Mouse (Mus musculus) midbrain, embryonic 13.5 days (tissue): ENCODE measurements around the gene Zmynd19. TPM values are rescaled to one million over a fixed set of nuclear protein-coding genes. Genes with fewer than 3 reads are reported as not detected.
A peak's percentile ranks its signal among the peaks of the same experiment; 100 is the strongest.

ENCODE experiments used
- ATAC-seq: fragments of 200-750 bp; cut with Nextera tagmentation; 2 replicates; pipeline ENCODE4 v1.8.0; 2017; ENCODE audit warnings: mild to moderate bottlenecking, moderate TSS enrichment, moderate library complexity
- H3K27ac ChIP-seq: fragments of 300-500 bp; sonication (generic); 2 replicates; pipeline ENCODE4 v1.5.1; 2015; ENCODE audit warnings: inconsistent platforms, mild to moderate bottlenecking, moderate library complexity
- H3K27me3 ChIP-seq: fragments of 300-500 bp; sonication (generic); 2 replicates; pipeline ENCODE4 v1.6.1; 2015; ENCODE audit warnings: mild to moderate bottlenecking, inconsistent platforms
- H3K36me3 ChIP-seq: fragments of 300-500 bp; sonication (generic); 2 replicates; pipeline ENCODE4 v1.6.1; 2015; ENCODE audit warnings: mild to moderate bottlenecking, inconsistent platforms
- H3K4me1 ChIP-seq: fragments of 300-500 bp; sonication (generic); replicated peaks from 2 replicates; pipeline ENCODE4 v1.6.1; 2015; ENCODE audit warnings: inconsistent platforms
- H3K4me2 ChIP-seq: fragments of 300-500 bp; sonication (generic); replicated peaks from 2 replicates; pipeline ENCODE4 v1.6.1; 2015; ENCODE audit warnings: moderate library complexity, mild to moderate bottlenecking, inconsistent platforms
- H3K4me3 ChIP-seq: fragments of 300-500 bp; sonication (generic); replicated peaks from 2 replicates; pipeline ENCODE4 v1.5.1; 2015; ENCODE audit warnings: mild to moderate bottlenecking, inconsistent platforms
- H3K9ac ChIP-seq: fragments of 300-500 bp; sonication (generic); replicated peaks from 2 replicates; pipeline ENCODE4 v1.6.1; 2015; ENCODE audit warnings: mild to moderate bottlenecking, inconsistent platforms
- H3K9me3 ChIP-seq: fragments of 300-500 bp; sonication (generic); 2 replicates; pipeline ENCODE4 v1.6.1; 2016; ENCODE audit warnings: mild to moderate bottlenecking, inconsistent platforms
- WGBS: fragments of 180-500 bp; shearing (Covaris S2); methylation state at CpG from one replicate; pipeline ENCODE4 v1.1.7; 2015; 5-methylcytosine and 5-hydroxymethylcytosine counted together
- microRNA-seq: library from miRNA; unstranded; fragments of <30 nt; microRNA quantifications from one replicate; pipeline ENCODE4, GENCODE M21; 2016
- polyA plus RNA-seq: library from polyadenylated mRNA; unstranded; fragments of >200 nt; fragmentation: Nextera tagmentation; extraction: Ambion mirVana; gene quantifications from 2 replicates; pipeline ENCODE4 v1.2.1, GENCODE M21; 2015

The Zmynd19 gene
- polyA plus RNA-seq, 1 experiment from 2014 or later: 20.4 TPM

GRCm38 (mm10) chr2:25000544-25001235 lies 51.1 kb downstream of the Zmynd19 start:
- Histone ChIP-seq H3K4me3 (no peak overlapping the region), H3K36me3 (no peaks in the 10 kb centered on the region), H3K4me2 (no peak overlapping the region), H3K4me1 (no peaks in the 10 kb centered on the region), H3K27ac (no peak overlapping the region), H3K27me3 (no peaks in the 10 kb centered on the region), H3K9ac (no peak overlapping the region), H3K9me3 (no peaks in the 10 kb centered on the region)
- ATAC-seq: no peak
- WGBS: 84% methylated on average over 3 of the region's 3 CpGs

GRCm38 (mm10) chr2:25003946-25004786 lies 54.6 kb downstream of the Zmynd19 start:
- H3K9me3 ChIP-seq: no peaks in the 10 kb centered on the region
- no peak overlapping the region for H3K4me2 ChIP-seq
- no peaks in the 10 kb centered on the region for H3K36me3 ChIP-seq
- no peaks in the 10 kb centered on the region for H3K27me3 ChIP-seq
- 28% methylated on average over 9 of the region's 9 CpGs for WGBS
- no peak overlapping the region for H3K9ac ChIP-seq
- no peak overlapping the region for H3K4me3 ChIP-seq
- H3K27ac ChIP-seq: no peak overlapping the region
- H3K4me1 ChIP-seq: no peaks in the 10 kb centered on the region
- peak; percentile 71 for ATAC-seq

GRCm38 (mm10) chr2:25006767-25007166 lies 57.2 kb downstream of the Zmynd19 start:
- H3K27me3 ChIP-seq: no peaks in the 10 kb centered on the region
- H3K9ac ChIP-seq: no peak overlapping the region
- H3K36me3 ChIP-seq: no peaks in the 10 kb centered on the region
- H3K9me3 ChIP-seq: no peaks in the 10 kb centered on the region
- no peak overlapping the region for H3K27ac ChIP-seq
- H3K4me2 ChIP-seq: no peak overlapping the region
- 91% methylated on average over 1 of the region's 1 CpGs for WGBS
- no peak overlapping the region for H3K4me3 ChIP-seq
- ATAC-seq: no peak
- H3K4me1 ChIP-seq: no peaks in the 10 kb centered on the region

- H3K4me1 ChIP-seq: no peaks in the 10 kb centered on the region
- H3K4me2 ChIP-seq: no peak overlapping the region
- no peak overlapping the region for H3K4me3 ChIP-seq
- H3K36me3 ChIP-seq: no peaks in the 10 kb centered on the region
- H3K27ac ChIP-seq: no peak overlapping the region
- H3K9me3 ChIP-seq: no peaks in the 10 kb centered on the region
- no peaks in the 10 kb centered on the region for H3K27me3 ChIP-seq
- ATAC-seq: no peak
- no peak overlapping the region for H3K9ac ChIP-seq
Measured at GRCm38 (mm10) chr2:25008250-25008649, 58.7 kb downstream of the Zmynd19 start.

Small RNAs within 50 kb of the gene (microRNA-seq; reads per million reads assigned to microRNA genes)
- not detected for gene Gm22875

Other genes starting within 250 kb of the Zmynd19 start
- 8.1 and 8.7 TPM in 2 replicates for gene Cacna1b, start 186.6 kb upstream of the Zmynd19 start, polyA plus RNA-seq
- 139 and 146 TPM in 2 replicates for gene Ehmt1, start 30.2 kb upstream of the Zmynd19 start, polyA plus RNA-seq
- 19.2 and 19.7 TPM in 2 replicates for gene Arrdc1, start 14.5 kb upstream of the Zmynd19 start, polyA plus RNA-seq
- 36.3 and 41.8 TPM in 2 replicates for gene Dph7, start 12.6 kb downstream of the Zmynd19 start, polyA plus RNA-seq
- 162 and 172 TPM in 2 replicates for gene Mrpl41, start 25.3 kb downstream of the Zmynd19 start, polyA plus RNA-seq
- 3.3 and 4.2 TPM in 2 replicates for gene Pnpla7, start 26.2 kb downstream of the Zmynd19 start, polyA plus RNA-seq
- 110 and 115 TPM in 2 replicates for gene Nsmf, start 104.6 kb downstream of the Zmynd19 start, polyA plus RNA-seq
- not detected in 2 replicates for gene Entpd8, start 130.5 kb downstream of the Zmynd19 start, polyA plus RNA-seq
- gene Noxa1, start 145.4 kb downstream of the Zmynd19 start, polyA plus RNA-seq: 0.16 TPM in 1 of 2 replicates, not detected in the other
- 26.8 and 33.9 TPM in 2 replicates for gene Nrarp, start 231.0 kb downstream of the Zmynd19 start, polyA plus RNA-seq
- gene Tor4a, start 247.1 kb downstream of the Zmynd19 start, polyA plus RNA-seq: 1.1 and 1.2 TPM in 2 replicates